Mouse (Mus musculus): ENCODE results near the gene Ambp. TPM values are rescaled to one million over a fixed set of nuclear protein-coding genes. Genes with fewer than 3 reads are reported as not detected.

Ambp gene
- polyA plus RNA-seq, 1 experiment from 2014 or later: 0.66 TPM

- H3K36me3 ChIP-seq: peaks cover 64% of the 10 kb centered on the region
- 88% methylated on average over 4 of the region's 4 CpGs for WGBS
- H3K27ac ChIP-seq (replicated peaks): no peak overlapping the region
Observed at GRCm38 (mm10) chr4:63102025-63102424, 52.6 kb downstream of the Ambp start.

GRCm38 (mm10) chr4:63100478-63100877 lies 54.1 kb downstream of the Ambp start:
- ATAC-seq (ENCODE audit: low read depth): no peak
- peaks cover 69% of the 10 kb centered on the region for H3K36me3 ChIP-seq
- H3K4me2 ChIP-seq: no peak overlapping the region
- no peaks in the 10 kb centered on the region for H3K27me3 ChIP-seq
- no peak overlapping the region for H3K4me3 ChIP-seq
- H3K9ac ChIP-seq: no peak overlapping the region
- no peaks in the 10 kb centered on the region; the same call in 1 of the 2 replicates for H3K9me3 ChIP-seq
- H3K27ac ChIP-seq (replicated peaks): no peak overlapping the region
- 93% methylated on average over 11 of the region's 11 CpGs for WGBS
- no peaks in the 10 kb centered on the region for H3K4me1 ChIP-seq (replicated peaks)

More at GRCm38 (mm10) chr4:63102025-63102424, 52.6 kb downstream of the Ambp start:
- H3K9me3 ChIP-seq: no peaks in the 10 kb centered on the region; the same call in 1 of the 2 replicates
- H3K4me2 ChIP-seq: no peak overlapping the region
- no peak for ATAC-seq (ENCODE audit: low read depth)
- no peak overlapping the region for H3K9ac ChIP-seq
- H3K27me3 ChIP-seq: no peaks in the 10 kb centered on the region
- no peaks in the 10 kb centered on the region for H3K4me1 ChIP-seq (replicated peaks)
- H3K4me3 ChIP-seq: no peak overlapping the region

GRCm38 (mm10) chr4:63097603-63098002 lies 57.0 kb downstream of the Ambp start:
- Histone ChIP-seq H3K4me1 (replicated peaks) (no peaks in the 10 kb centered on the region), H3K27me3 (no peaks in the 10 kb centered on the region), H3K4me3 (no peak overlapping the region), H3K9ac (no peak overlapping the region), H3K36me3 (peaks cover 73% of the 10 kb centered on the region), H3K9me3 (no peaks in the 10 kb centered on the region; the same call in 1 of the 2 replicates), H3K27ac (replicated peaks) (no peak overlapping the region), H3K4me2 (no peak overlapping the region)
- 80% methylated on average over 1 of the region's 1 CpGs for WGBS
- ATAC-seq (ENCODE audit: low read depth): no peak

Other genes with a start within 250 kb of the Ambp start
- 40.8 and 40.9 TPM in 2 replicates for gene Zfp618, start 189.2 kb downstream of the Ambp start, polyA plus RNA-seq (2015; fragmentation: Nextera tagmentation; extraction: Ambion mirVana)
- not detected in 2 replicates for gene Kif12, start 17.3 kb upstream of the Ambp start, polyA plus RNA-seq (2015; fragmentation: Nextera tagmentation; extraction: Ambion mirVana)
- gene Col27a1, start 59.2 kb upstream of the Ambp start, polyA plus RNA-seq (2015; fragmentation: Nextera tagmentation; extraction: Ambion mirVana): 3.0 and 4.6 TPM in 2 replicates
- not detected in 2 replicates for gene Orm1, start 189.8 kb upstream of the Ambp start, polyA plus RNA-seq (2015; fragmentation: Nextera tagmentation; extraction: Ambion mirVana)
- gene Orm3, start 201.4 kb upstream of the Ambp start, polyA plus RNA-seq (2015; fragmentation: Nextera tagmentation; extraction: Ambion mirVana): not detected in 2 replicates
- not detected in 2 replicates for gene Orm2, start 207.7 kb upstream of the Ambp start, polyA plus RNA-seq (2015; fragmentation: Nextera tagmentation; extraction: Ambion mirVana)
- gene Akna, start 248.6 kb upstream of the Ambp start, polyA plus RNA-seq (2015; fragmentation: Nextera tagmentation; extraction: Ambion mirVana): 4.4 and 4.8 TPM in 2 replicates